Mouse (Mus musculus): Measurements from ENCODE around the gene Mrps14. TPM values are rescaled to one million over a fixed set of nuclear protein-coding genes. Genes with fewer than 3 reads are reported as not detected.

The Mrps14 gene
- 178 and 182 TPM in 2 replicates for polyA plus RNA-seq (2015; fragmentation: Nextera tagmentation; extraction: Ambion mirVana)

DNA sequence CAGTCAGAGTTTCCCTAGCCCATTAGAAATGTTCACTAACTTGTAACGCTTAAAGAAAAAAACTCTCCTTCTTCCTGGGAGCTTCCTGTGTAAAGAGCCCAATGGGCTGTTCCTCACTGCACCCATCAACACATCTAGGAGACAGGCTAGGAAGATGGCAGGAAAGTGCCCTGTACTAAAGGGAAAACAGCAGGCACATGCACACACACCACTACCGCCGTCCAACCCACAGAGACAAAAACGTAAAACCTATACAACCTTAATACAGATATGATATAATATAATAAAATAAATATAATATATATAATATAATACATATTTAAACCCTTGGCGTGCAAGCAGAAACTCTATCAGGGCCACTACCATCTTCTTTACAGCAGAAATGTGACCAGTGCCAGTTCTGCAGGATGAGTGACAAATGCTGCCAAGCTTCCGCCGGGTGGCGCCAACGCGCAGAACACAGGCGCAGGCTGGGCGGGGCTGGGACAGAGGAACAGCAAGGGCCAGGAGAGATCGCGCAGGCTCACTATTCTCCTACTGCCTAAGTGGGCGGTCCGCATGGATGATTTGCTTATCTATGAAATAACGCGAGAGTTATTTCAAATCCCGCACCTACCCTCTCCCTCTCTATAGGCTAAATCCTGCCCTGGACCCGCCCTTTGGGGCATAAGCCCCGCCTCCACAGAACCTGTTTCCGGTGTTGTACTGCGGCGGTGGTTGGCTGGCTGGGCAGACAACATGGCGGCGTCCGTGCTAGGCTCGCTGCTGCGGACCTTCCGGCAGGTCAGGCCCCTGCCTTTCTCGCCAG is at the start of gene Mrps14:
TSS of gene Mrps14 (plus strand) at position 687 of the 808 bp plus-strand sequence.
- Histone ChIP-seq H3K9ac (replicated peaks) (peak within 1 kb of the TSS; percentile 64), H3K27me3 (no peaks in the 10 kb centered on the region), H3K4me3 (peak within 1 kb of the TSS; percentile 64), H3K9me3 (no peaks in the 10 kb centered on the region), H3K4me2 (replicated peaks) (peak within 1 kb of the TSS; percentile 57), H3K4me1 (peaks cover 13% of the 10 kb centered on the region), H3K36me3 (peaks cover 15% of the 10 kb centered on the region), H3K27ac (replicated peaks) (peak within 1 kb of the TSS; percentile 73)
- WGBS = 7% methylated on average over 31 of the region's 31 CpGs
- peak; percentile 99 for ATAC-seq (replicated peaks)

DNA sequence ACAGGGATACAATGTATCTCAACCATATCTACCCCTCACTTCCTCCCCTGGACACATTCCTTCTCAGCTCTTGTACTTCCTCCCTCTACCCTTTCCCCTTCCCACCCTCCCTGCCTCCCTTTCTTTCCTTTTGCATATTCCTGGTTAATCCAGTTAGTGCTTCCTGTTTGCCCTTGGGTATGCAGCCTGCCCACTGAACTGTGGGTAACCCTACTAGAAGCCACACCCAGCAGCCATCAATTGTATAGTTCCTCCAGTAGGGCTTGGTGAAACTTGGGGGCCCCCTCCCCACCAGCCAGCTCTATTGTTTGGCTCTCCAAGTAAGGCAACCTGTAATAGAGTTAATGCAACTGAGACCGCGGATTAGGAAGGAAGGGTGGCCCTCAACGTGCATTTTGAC is 49.4 kb upstream of the Mrps14 start:
- Histone ChIP-seq H3K27ac (replicated peaks) (no peak overlapping the region), H3K27me3 (no peaks in the 10 kb centered on the region), H3K4me2 (replicated peaks) (no peak overlapping the region), H3K9ac (replicated peaks) (no peak overlapping the region), H3K36me3 (no peaks in the 10 kb centered on the region), H3K4me1 (peaks cover 11% of the 10 kb centered on the region), H3K4me3 (no peak overlapping the region), H3K9me3 (no peaks in the 10 kb centered on the region)
- WGBS = 69% methylated on average over 3 of the region's 3 CpGs
- no peak for ATAC-seq (replicated peaks)

DNA sequence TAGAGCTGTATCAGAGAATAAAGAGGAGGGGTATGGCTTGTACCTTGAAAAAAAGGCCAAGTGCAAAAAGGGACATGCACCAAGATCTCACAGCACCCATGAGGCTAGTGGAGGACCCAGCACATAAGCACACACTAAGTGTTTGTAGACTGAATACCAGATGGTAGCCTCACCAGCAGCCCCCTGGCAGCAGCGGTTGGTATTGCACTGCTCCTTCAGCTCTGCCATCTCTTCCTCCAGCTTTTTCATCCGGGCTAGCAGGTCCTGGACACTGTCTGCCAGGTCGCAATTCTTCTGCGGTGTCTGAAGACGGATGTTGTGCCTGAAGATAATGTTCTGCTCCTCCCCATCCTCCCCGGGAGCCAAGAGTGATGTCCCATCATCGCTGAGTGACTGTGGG is 47.7 kb upstream of the Mrps14 start:
- no peaks in the 10 kb centered on the region for H3K9me3 ChIP-seq
- H3K9ac ChIP-seq (replicated peaks) = no peak overlapping the region
- H3K36me3 ChIP-seq = no peaks in the 10 kb centered on the region
- H3K4me1 ChIP-seq = peaks cover 11% of the 10 kb centered on the region
- no peaks in the 10 kb centered on the region for H3K27me3 ChIP-seq
- no peak for ATAC-seq (replicated peaks)
- no peak overlapping the region for H3K4me3 ChIP-seq
- H3K27ac ChIP-seq (replicated peaks) = no peak overlapping the region
- WGBS = 85% methylated on average over 7 of the region's 7 CpGs
- no peak overlapping the region for H3K4me2 ChIP-seq (replicated peaks)

DNA sequence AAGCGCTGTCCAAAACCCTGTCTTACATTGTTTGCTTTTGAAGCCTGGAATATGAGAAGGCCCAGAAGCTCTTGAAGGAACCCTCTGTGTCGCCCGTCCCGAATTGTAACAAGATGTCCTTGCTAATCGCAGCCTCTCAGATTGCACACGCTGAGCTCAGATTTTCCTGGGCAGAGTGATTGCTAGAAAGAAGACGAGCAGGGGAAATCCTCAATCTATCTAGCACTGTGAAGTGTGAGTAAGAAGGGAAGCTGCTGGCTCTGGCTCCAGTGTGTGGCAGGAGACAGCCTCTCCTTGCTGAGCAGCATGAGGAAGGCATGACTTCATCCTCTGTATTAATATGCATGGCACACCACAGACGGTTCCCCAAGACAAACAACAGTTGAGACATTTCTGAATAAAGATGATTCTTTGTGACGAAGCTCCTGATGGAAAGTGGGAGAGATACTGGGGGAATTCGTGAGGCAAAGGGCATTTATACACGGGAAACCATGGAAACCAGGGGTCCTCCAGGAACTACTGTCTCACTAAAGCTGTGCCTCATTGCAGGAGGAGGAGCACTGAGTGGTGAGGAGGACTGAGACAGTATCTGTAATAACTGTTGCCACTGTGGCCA is 45.6 kb upstream of the Mrps14 start:
- ATAC-seq (replicated peaks) = peak; percentile 78

DNA sequence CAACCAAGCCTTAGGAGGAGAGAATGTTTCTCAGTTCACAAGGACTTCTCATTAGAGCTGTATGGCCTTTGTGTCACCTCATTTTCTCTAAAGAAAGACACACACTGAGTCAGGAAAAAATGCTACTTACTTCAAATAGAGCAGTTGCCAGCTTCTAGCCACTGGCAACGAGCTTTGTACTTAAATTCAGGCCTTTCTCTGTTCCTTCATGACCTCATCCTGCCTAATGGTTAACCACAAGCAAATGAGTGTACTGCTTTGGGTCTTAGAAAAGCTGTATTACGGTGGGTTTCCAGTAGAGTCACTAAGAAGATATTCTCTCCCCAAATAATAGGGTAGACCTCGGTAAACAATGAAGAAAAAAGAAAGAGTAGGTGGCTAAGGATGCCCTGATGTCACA is 44.3 kb upstream of the Mrps14 start:
- Histone ChIP-seq H3K36me3 (no peaks in the 10 kb centered on the region), H3K9ac (replicated peaks) (no peak overlapping the region), H3K4me1 (peaks cover 11% of the 10 kb centered on the region), H3K4me2 (replicated peaks) (no peak overlapping the region), H3K9me3 (no peaks in the 10 kb centered on the region), H3K4me3 (no peak overlapping the region), H3K27me3 (no peaks in the 10 kb centered on the region), H3K27ac (replicated peaks) (no peak overlapping the region)
- no peak for ATAC-seq (replicated peaks)
- WGBS = 38% methylated on average over 3 of the region's 3 CpGs

More for the DNA sequence above, 45.6 kb upstream of the Mrps14 start:
- Histone ChIP-seq H3K27ac (replicated peaks) (no peak overlapping the region), H3K4me1 (peaks cover 11% of the 10 kb centered on the region), H3K9me3 (no peaks in the 10 kb centered on the region), H3K36me3 (no peaks in the 10 kb centered on the region), H3K4me2 (replicated peaks) (no peak overlapping the region), H3K27me3 (no peaks in the 10 kb centered on the region), H3K4me3 (no peak overlapping the region), H3K9ac (replicated peaks) (no peak overlapping the region)
- 57% methylated on average over 11 of the region's 11 CpGs for WGBS

DNA sequence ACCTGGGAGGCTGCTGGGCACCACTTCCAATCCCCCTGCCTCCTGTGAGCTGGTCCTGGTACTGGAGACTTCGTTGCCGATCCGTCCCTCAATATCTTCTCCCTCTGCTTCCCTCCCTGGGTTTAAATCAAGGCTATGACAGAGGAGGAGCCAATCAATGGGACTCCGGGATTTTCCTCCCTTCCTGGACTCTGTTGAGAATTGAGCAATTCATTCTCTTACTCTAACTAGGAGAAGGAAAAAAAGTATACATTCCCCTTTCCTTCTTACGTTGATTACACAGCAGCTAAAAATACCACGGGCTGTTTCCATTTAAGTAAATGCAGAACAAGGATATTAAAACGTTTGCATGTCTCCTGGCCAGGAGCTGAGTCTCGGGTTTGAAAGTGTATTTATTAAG is 41.5 kb upstream of the Mrps14 start, which contains the start of gene Tnn:
TSS of gene Tnn (minus strand) at position 101 of the 400 bp plus-strand sequence.
- Histone ChIP-seq H3K4me3 (no peak within 1 kb of the TSS), H3K27ac (replicated peaks) (no peak within 1 kb of the TSS), H3K36me3 (no peaks in the 10 kb centered on the region), H3K4me2 (replicated peaks) (no peak within 1 kb of the TSS), H3K9me3 (no peaks in the 10 kb centered on the region), H3K27me3 (no peaks in the 10 kb centered on the region), H3K9ac (replicated peaks) (no peak within 1 kb of the TSS), H3K4me1 (peaks cover 11% of the 10 kb centered on the region)
- no peak for ATAC-seq (replicated peaks)
- 83% methylated on average over 8 of the region's 8 CpGs for WGBS

DNA sequence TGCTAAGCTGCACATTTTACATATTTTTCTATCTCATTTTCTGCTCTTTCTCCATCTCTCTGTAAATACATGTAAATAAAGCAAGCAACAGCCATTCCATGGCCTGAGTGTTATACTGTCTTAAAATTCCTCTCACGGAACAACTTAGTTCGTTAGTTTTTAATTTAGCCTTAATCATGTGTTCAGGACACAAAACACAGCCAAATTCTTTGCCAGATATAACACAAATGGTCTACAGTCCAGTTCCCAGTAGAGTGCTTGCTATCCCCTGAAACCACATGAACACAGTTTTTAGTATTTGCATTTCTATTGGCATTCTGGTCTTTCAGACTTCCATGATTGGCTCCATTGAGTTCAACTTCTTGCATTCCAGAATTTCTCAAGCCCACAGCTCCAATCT is 36.8 kb upstream of the Mrps14 start:
- Histone ChIP-seq H3K4me3 (no peak overlapping the region), H3K9ac (replicated peaks) (no peak overlapping the region), H3K4me1 (no peaks in the 10 kb centered on the region), H3K27me3 (no peaks in the 10 kb centered on the region), H3K9me3 (no peaks in the 10 kb centered on the region), H3K27ac (replicated peaks) (no peak overlapping the region), H3K36me3 (no peaks in the 10 kb centered on the region), H3K4me2 (replicated peaks) (no peak overlapping the region)
- 45% methylated on average over 2 of the region's 2 CpGs for WGBS
- ATAC-seq (replicated peaks) = no peak; the same call in 1 of the 2 replicates

DNA sequence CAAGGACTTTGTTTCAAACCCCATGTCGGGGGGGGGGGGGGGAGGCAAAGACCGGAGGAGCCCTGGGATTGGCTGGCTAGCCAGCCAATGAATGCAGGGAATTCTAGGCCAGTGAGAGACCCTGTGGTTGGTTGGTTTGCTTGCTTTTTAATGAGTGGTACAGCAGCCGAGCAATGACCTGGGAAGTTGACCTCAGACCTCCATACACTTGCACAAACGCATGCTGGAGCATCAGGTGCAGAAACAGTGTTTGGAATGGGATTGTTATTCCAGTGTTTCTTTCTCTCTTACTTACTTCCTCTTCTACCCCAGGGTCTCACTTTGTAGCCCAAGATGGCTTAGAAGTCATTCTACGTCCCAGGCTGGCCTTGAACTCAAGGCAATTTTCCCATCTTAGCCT is 28.4 kb upstream of the Mrps14 start:
- 75% methylated on average over 3 of the region's 5 CpGs for WGBS
- no peak for ATAC-seq (replicated peaks)
- Histone ChIP-seq H3K9ac (replicated peaks) (no peak overlapping the region), H3K27ac (replicated peaks) (no peak overlapping the region), H3K9me3 (no peaks in the 10 kb centered on the region), H3K4me3 (no peak overlapping the region), H3K4me1 (no peaks in the 10 kb centered on the region), H3K27me3 (no peaks in the 10 kb centered on the region), H3K36me3 (no peaks in the 10 kb centered on the region), H3K4me2 (replicated peaks) (no peak overlapping the region)

DNA sequence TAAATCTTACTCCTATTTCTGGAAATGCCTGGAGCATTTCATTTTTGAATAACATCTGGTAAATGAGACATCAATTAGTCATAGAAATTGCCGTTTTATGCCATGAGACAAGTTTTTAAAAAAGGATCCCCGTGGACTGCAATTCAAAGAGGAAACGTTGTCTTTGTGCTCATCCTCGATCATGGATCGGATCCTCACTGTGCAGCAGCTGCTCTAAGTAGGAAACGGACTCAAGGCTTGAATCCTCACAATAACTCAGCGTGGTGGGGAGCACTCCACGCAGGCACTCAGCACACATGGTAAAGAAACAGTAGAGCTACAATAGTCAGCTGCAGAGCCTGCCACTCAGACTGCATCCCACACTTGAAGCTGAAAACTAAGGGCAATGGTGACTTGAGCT is 18.1 kb upstream of the Mrps14 start:
- Histone ChIP-seq H3K4me3 (no peak overlapping the region), H3K4me1 (no peaks in the 10 kb centered on the region), H3K27me3 (no peaks in the 10 kb centered on the region), H3K9ac (replicated peaks) (no peak overlapping the region), H3K36me3 (no peaks in the 10 kb centered on the region), H3K4me2 (replicated peaks) (no peak overlapping the region), H3K27ac (replicated peaks) (no peak overlapping the region), H3K9me3 (no peaks in the 10 kb centered on the region)
- WGBS = 66% methylated on average over 8 of the region's 8 CpGs
- no peak for ATAC-seq (replicated peaks)

DNA sequence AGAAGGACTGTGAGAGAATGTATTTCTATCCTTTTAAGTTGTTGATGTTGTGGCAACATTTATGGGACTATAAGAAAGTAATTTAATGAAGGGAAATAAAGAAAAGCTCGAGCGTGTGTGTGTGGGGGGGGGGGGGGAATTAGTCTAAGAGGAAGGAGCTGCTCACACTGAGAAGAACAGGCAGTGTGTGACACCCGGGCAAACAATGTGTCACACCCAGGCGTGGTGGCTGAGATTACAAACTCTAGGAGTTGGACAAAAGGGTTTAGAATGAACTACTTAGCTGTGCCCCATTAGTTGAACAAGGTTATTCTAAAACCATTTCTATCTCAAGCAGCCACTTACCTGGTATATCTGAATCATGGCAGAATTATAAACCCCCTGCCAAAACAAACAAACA is 13.8 kb upstream of the Mrps14 start:
- WGBS = 69% methylated on average over 4 of the region's 4 CpGs
- no peak overlapping the region for H3K27ac ChIP-seq (replicated peaks)
- no peaks in the 10 kb centered on the region for H3K9me3 ChIP-seq
- H3K27me3 ChIP-seq = no peaks in the 10 kb centered on the region
- H3K36me3 ChIP-seq = no peaks in the 10 kb centered on the region
- H3K9ac ChIP-seq (replicated peaks) = no peak overlapping the region
- no peak for ATAC-seq (replicated peaks)
- H3K4me2 ChIP-seq (replicated peaks) = no peak overlapping the region
- H3K4me3 ChIP-seq = no peak overlapping the region
- no peaks in the 10 kb centered on the region for H3K4me1 ChIP-seq

DNA sequence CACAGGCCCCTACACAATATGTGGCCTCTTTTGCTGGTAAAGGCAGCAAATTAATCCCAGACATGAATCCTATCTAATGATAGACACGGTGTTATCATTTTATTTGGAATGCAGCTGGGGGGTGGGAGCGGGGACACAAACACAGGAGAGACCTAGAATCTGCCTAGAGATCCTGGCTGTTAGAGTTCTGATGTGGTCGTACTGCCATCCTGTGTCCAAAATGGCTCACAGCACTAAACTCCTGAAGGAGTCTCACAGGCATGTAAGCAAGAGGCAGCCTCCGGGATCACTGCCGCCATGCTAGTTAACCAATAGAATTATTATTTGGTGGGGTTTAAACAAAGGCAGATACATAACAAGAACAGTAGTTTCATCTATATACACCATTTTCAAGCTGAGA is 10.5 kb upstream of the Mrps14 start:
- H3K4me3 ChIP-seq = no peak overlapping the region
- no peaks in the 10 kb centered on the region for H3K9me3 ChIP-seq
- H3K36me3 ChIP-seq = no peaks in the 10 kb centered on the region
- peak; percentile 92 for ATAC-seq (replicated peaks)
- 13% methylated on average over 5 of the region's 5 CpGs for WGBS
- H3K27ac ChIP-seq (replicated peaks) = no peak overlapping the region
- no peaks in the 10 kb centered on the region for H3K27me3 ChIP-seq
- H3K4me2 ChIP-seq (replicated peaks) = no peak overlapping the region
- no peak overlapping the region for H3K9ac ChIP-seq (replicated peaks)
- no peaks in the 10 kb centered on the region for H3K4me1 ChIP-seq

DNA sequence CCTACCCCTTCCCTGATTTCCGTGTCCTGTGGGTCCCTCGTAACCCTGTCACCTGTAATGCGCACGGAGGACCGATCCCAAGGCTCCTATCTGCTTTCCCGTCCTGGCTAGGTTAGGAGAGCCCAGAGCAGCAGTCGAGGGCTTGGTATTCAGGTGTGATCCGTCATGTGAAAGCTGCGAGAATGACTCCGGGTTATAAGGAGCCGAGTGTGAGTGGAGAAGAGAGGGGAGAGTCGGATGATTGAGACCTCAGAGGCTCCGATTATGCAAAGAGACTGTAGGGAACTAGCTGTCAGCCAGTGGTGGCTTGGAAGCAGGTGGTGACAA is 285 bp downstream of the Mrps14 start:
- Histone ChIP-seq H3K4me3 (peak overlapping the region; percentile 64), H3K4me1 (peaks cover 13% of the 10 kb centered on the region), H3K9ac (replicated peaks) (peak overlapping the region; percentile 64), H3K27me3 (no peaks in the 10 kb centered on the region), H3K36me3 (peaks cover 19% of the 10 kb centered on the region), H3K4me2 (replicated peaks) (peak overlapping the region; percentile 57), H3K27ac (replicated peaks) (peak overlapping the region; percentile 73), H3K9me3 (no peaks in the 10 kb centered on the region)
- 0% methylated on average over 13 of the region's 13 CpGs for WGBS
- ATAC-seq (replicated peaks) = no peak
